Mouse (Mus musculus) liver, adult 2 months (tissue): Measurements from ENCODE around the gene Map1b. TPM values are rescaled to one million over a fixed set of nuclear protein-coding genes. Genes with fewer than 3 reads are reported as not detected.

Experiments
- DNase-seq: peaks from one replicate; pipeline ENCODE4 v3.0.0-alpha.2; 2011; ENCODE audit warnings: low read depth, low spot score; ENCODE audit errors: extremely low read depth
- H3K27ac ChIP-seq: fragments of 200-500 bp; replicated peaks from 2 replicates; pipeline ENCODE4 v1.5.1; 2012; ENCODE audit warnings: low read depth, mild to moderate bottlenecking, control low read depth, inconsistent platforms, low read length; ENCODE audit not compliant: insufficient read depth
- H3K27me3 ChIP-seq: fragments of 200-500 bp; 2 replicates; pipeline ENCODE4 v1.6.1; 2012; ENCODE audit warnings: mild to moderate bottlenecking, moderate library complexity, low read length, inconsistent platforms; ENCODE audit not compliant: control insufficient read depth, insufficient read depth
- H3K36me3 ChIP-seq: fragments of 200-500 bp; 2 replicates; pipeline ENCODE4 v1.6.1; 2012; ENCODE audit warnings: low read length, inconsistent platforms; ENCODE audit not compliant: control insufficient read depth, insufficient read depth
- H3K4me1 ChIP-seq: fragments of 200-500 bp; 2 replicates; pipeline ENCODE4 v1.6.1; 2011; ENCODE audit warnings: low read length; ENCODE audit not compliant: control insufficient read depth, insufficient read depth
- H3K4me3 ChIP-seq: fragments of 200-500 bp; 2 replicates; pipeline ENCODE4 v1.5.1; 2011; ENCODE audit warnings: low read depth, mild to moderate bottlenecking, control low read depth, low read length, moderate library complexity; ENCODE audit not compliant: insufficient read depth
- H3K79me2 ChIP-seq: fragments of 200-500 bp; 2 replicates; pipeline ENCODE4 v1.6.1; 2012; ENCODE audit warnings: inconsistent platforms, mild to moderate bottlenecking, low read length, moderate library complexity; ENCODE audit not compliant: control insufficient read depth, insufficient read depth
- H3K9ac ChIP-seq: fragments of 200-500 bp; 2 replicates; pipeline ENCODE4 v1.6.1; 2012; ENCODE audit warnings: low read depth, mild to moderate bottlenecking, control low read depth, inconsistent platforms, low read length
- CTCF ChIP-seq: fragments of 200-500 bp; IDR thresholded peaks from 2 replicates; pipeline ENCODE4 v1.5.1; 2011; ENCODE audit warnings: low read depth, low read length, control low read depth
- POLR2A ChIP-seq: fragments of 200-500 bp; IDR thresholded peaks from 2 replicates; pipeline ENCODE4 v1.6.1; 2011; ENCODE audit warnings: low read length, control low read depth; ENCODE audit not compliant: insufficient read depth; ENCODE audit errors: extremely low read depth
- WGBS: fragments of 180-500 bp; shearing (Covaris S2); methylation state at CpG from one replicate; pipeline ENCODE4 v1.1.7; 2018; 5-methylcytosine and 5-hydroxymethylcytosine counted together
- polyA plus RNA-seq: library from polyadenylated mRNA; depleted of rRNA; stranded (reverse); fragments of >200 nt; gene quantifications from 2 replicates; pipeline ENCODE4 v1.2.3, GENCODE M21; 2012
- total RNA-seq: library from RNA; depleted of rRNA; stranded (reverse); fragments of >200 nt; gene quantifications from 2 replicates; pipeline ENCODE4 v1.2.3, GENCODE M21; 2014

The Map1b gene
- total and polyA plus RNA-seq, 2 experiments: 0.09 to 0.18 TPM

DNA sequence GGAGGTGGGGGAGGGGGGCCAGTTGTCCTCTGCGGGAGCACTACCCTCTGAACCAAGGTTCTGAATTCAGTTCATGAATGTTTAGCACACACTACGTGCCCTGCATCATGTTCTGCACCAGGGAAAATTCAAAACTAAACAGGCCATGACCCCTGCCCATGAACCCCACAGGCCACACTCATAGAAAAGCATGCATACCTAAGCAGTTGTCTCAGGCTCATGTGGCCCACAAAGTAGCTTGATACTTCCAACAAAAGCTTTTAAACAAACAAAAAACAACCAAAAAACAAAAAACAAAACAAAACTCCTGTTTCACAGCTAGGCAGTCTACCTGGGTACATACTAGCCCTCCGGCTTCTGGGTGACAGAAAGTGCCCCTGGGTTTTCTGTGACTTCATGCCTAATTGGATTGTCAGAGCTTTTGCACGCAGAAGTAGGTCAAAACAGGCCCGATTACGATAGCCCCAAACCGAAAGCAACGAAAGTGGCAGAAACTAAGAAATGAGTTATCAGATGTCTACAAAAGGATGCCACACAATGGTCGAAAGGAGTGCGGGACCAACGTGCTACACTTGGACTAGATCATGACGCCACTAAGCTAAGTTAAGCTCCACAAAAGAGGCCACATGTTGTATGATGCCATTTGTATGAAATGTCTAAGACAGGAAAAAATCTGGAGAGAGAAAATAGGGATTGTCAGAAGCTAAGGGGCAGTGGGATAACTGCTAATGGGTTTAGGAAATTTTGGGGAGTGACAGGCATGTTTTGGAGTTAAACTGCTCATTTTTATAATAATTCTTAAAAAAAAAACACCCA, 73.7 kb downstream of the Map1b start:
- Histone ChIP-seq H3K27ac (no peak overlapping the region), H3K4me1 (no peaks in the 10 kb centered on the region), H3K4me3 (no peak overlapping the region), H3K27me3 (no peaks in the 10 kb centered on the region), H3K9ac (no peak overlapping the region), H3K79me2 (no peaks in the 10 kb centered on the region), H3K36me3 (no peaks in the 10 kb centered on the region)
- TF ChIP-seq POLR2A (no peak), CTCF (no peak)
- 86% methylated on average over 12 of the region's 12 CpGs for WGBS
- no peak for DNase-seq

DNA sequence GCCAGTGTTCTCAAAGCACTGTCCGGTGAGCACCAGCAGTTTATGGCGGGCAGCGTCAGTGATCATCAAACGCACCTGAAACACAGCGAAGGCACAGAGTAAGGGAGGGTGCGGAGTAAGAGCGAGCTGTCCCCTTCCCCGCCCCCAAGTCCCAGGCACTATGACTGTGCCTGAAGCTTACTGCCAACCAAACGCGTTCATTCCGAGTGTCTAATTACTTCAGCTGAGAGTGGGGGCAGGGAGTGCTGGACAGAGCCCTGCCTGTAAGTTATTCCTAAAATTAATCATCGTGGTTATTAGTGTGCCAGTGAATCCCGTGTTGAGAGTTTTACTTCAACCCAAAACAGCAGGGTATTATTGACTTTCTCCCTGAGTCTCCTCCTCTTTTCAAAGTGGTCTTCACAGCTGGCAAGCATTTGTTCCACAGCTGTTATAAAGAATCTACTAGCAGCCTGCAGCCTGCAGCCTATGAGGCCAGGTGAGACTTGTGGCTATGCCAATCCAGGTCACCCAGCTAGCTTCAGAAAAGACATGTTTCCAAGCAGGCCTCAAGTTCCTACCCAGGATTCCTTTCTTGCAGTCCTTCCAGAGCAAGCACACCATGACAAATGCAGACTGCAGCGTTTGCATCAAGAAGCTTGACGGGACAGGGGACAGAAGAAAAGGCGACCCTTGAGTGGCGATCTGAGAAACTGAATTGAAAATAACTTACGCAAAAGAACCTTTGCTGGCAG, 74.5 kb downstream of the Map1b start:
- DNase-seq: no peak
- H3K36me3 ChIP-seq: no peaks in the 10 kb centered on the region
- H3K9ac ChIP-seq: no peak overlapping the region
- H3K4me1 ChIP-seq: no peaks in the 10 kb centered on the region
- TF ChIP-seq CTCF (no peak), POLR2A (no peak)
- no peaks in the 10 kb centered on the region for H3K79me2 ChIP-seq
- H3K4me3 ChIP-seq: no peak overlapping the region
- H3K27me3 ChIP-seq: no peaks in the 10 kb centered on the region
- 76% methylated on average over 18 of the region's 18 CpGs for WGBS
- no peak overlapping the region for H3K27ac ChIP-seq

- Histone ChIP-seq H3K4me3 (no peak overlapping the region), H3K9ac (no peak overlapping the region), H3K27ac (no peak overlapping the region), H3K27me3 (no peaks in the 10 kb centered on the region), H3K4me1 (no peaks in the 10 kb centered on the region), H3K79me2 (no peaks in the 10 kb centered on the region), H3K36me3 (no peaks in the 10 kb centered on the region)
- TF ChIP-seq CTCF: no peak
- TF ChIP-seq POLR2A: no peak
- no peak for DNase-seq
- WGBS: 91% methylated on average over 2 of the region's 2 CpGs
These were observed 76.1 kb downstream of the Map1b start for GRCm38 (mm10) chr13:99440228-99440627.

DNA sequence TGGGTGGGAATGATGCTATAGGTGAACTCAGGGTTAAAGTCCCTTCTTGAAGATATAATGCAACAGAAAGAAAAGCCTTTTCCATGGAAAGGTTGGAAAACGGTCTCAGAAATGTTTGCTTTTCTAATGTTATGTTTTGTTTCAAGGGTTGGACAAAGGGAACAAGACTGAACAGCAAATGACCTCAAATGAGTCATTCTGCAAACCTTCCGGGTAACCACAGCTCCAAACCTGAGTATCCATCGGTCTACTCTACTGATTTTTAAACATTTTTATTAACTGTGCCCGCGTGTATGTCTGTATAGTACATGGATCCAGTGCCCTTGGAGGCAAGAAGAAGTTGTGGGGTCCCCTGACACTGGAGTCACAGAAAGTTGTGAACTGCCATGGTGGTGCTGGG, 77.0 kb downstream of the Map1b start:
- TF ChIP-seq CTCF (no peak), POLR2A (no peak)
- Histone ChIP-seq H3K4me3 (no peak overlapping the region), H3K36me3 (no peaks in the 10 kb centered on the region), H3K27me3 (no peaks in the 10 kb centered on the region), H3K9ac (no peak overlapping the region), H3K4me1 (no peaks in the 10 kb centered on the region), H3K27ac (no peak overlapping the region), H3K79me2 (no peaks in the 10 kb centered on the region)
- no peak for DNase-seq
- WGBS: 92% methylated on average over 5 of the region's 5 CpGs

DNA sequence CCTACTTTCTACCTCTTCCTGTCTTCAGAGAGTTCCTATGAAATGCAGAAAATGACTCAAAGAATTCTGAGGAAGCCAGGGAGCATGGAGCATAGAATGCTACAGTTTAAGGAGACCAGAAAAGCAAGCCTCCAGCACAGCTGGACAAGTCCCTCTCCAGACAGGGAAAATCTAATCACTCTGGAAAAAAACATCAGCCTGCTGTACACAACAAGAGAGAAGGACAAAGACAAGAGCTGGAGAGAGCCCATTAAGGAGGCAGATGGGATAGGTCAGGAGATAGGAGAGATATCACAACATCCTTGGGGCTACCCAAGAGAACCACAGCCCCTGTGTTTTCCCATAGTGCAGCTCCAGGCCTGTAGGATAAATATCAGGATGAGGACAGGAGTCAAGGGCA, 79.3 kb downstream of the Map1b start:
- Histone ChIP-seq H3K79me2 (no peaks in the 10 kb centered on the region), H3K4me3 (no peak overlapping the region), H3K9ac (no peak overlapping the region), H3K27me3 (no peaks in the 10 kb centered on the region), H3K27ac (no peak overlapping the region), H3K4me1 (no peaks in the 10 kb centered on the region), H3K36me3 (no peaks in the 10 kb centered on the region)
- no peak for DNase-seq
- TF ChIP-seq POLR2A (no peak), CTCF (no peak)

DNA sequence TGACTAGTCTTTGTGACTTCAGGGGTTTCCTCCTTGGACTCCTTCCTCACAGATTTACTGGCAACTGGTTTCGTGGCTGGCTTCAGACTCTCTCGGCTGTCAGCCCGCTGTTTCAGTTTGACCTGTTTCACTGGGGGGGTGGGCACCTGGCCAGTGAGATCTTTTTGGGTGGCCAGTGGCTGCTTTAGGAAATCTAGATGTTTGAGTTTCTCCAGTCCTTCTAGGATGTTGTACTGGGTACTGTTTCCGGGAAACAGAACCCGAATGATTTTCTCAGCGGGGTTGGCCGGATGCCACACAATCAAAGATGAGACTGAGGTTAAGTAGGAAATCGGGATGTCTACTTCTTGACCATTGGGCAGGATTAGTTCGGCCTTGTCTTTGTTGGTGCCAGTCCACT, 81.8 kb downstream of the Map1b start:
- Histone ChIP-seq H3K27ac (no peak overlapping the region), H3K27me3 (no peaks in the 10 kb centered on the region), H3K9ac (no peak overlapping the region), H3K4me1 (no peaks in the 10 kb centered on the region), H3K79me2 (no peaks in the 10 kb centered on the region), H3K36me3 (no peaks in the 10 kb centered on the region), H3K4me3 (no peak overlapping the region)
- TF ChIP-seq CTCF (no peak), POLR2A (no peak)
- DNase-seq: no peak
- 91% methylated on average over 9 of the region's 9 CpGs for WGBS
